Mouse (Mus musculus) layer of hippocampus, adult 18-20 months (tissue): ENCODE results near the gene Zfp710. TPM values are rescaled to one million over a fixed set of nuclear protein-coding genes. Genes with fewer than 3 reads are reported as not detected.

Experiments
- total RNA-seq, 2 experiments: library from RNA; stranded (reverse); gene quantifications; 2 replicates each; pipeline ENCODE4 v1.2.3; 2021

Gene Zfp710
- total RNA-seq, 2 experiments from 2014 or later = 25.6 to 26.0 TPM

Other genes starting within 250 kb of the Zfp710 start
- under 1 TPM; 0.36 to 0.42 TPM for gene Mesp1, start 231.0 kb upstream of the Zfp710 start, total RNA-seq
- gene Mesp2, start 214.1 kb upstream of the Zfp710 start, total RNA-seq = 1 to 10 TPM; 1.5 to 2.0 TPM
- gene Anpep, start 163.8 kb upstream of the Zfp710 start, total RNA-seq = 1 to 10 TPM; 1.3 to 2.1 TPM
- gene Ap3s2, start 104.2 kb upstream of the Zfp710 start, total RNA-seq = 10 to 100 TPM; 46.1 to 47.9 TPM
- 10 to 100 TPM; 14.3 to 14.5 TPM for gene Arpin, start 89.5 kb upstream of the Zfp710 start, total RNA-seq
- gene Idh2, start 90.6 kb downstream of the Zfp710 start, total RNA-seq = 10 to 100 TPM; 65.3 to 66.5 TPM
- 10 to 100 TPM; 22.0 to 23.6 TPM for gene Sema4b, start 162.0 kb downstream of the Zfp710 start, total RNA-seq
- 10 to 100 TPM; 22.3 to 25.3 TPM for gene Cib1, start 208.0 kb downstream of the Zfp710 start, total RNA-seq
- 1 to 10 TPM; 6.0 to 6.1 TPM for gene Gdpgp1, start 208.1 kb downstream of the Zfp710 start, total RNA-seq
- 1 to 10 TPM; 1.9 to 2.8 TPM for gene Ttll13, start 221.6 kb downstream of the Zfp710 start, total RNA-seq
- gene Ngrn, start 236.4 kb downstream of the Zfp710 start, total RNA-seq = 10 to 100 TPM; 44.3 to 44.6 TPM
- 10 to 100 TPM; 18.3 to 19.7 TPM for gene Vps33b, start 244.8 kb downstream of the Zfp710 start, total RNA-seq